Mouse (Mus musculus) MEL (cell line): ENCODE measurements around the gene D1Ertd622e. TPM values are rescaled to one million over a fixed set of nuclear protein-coding genes. Genes with fewer than 3 reads are reported as not detected.

Source experiments
- DNase-seq: peaks from one replicate; pipeline ENCODE4 v3.0.0; 2011; ENCODE audit warnings: low read depth, low spot score
- H3K27ac ChIP-seq: 2 replicates; pipeline ENCODE4 v1.5.1; 2012; ENCODE audit warnings: low read depth, mild to moderate bottlenecking, control low read depth, low read length, moderate library complexity; ENCODE audit not compliant: control insufficient read depth
- H3K27me3 ChIP-seq, 2 experiments: fragments of 150-350 bp in 1 of 2; sonication (generic) in 1 of 2; 2 replicates each; pipeline ENCODE4 v1.6.1; 2012; ENCODE audit warnings: low read length in 2 of 2, mild to moderate bottlenecking in 2 of 2, improper control_type of control experiment in 1 of 2, moderate library complexity in 1 of 2; ENCODE audit not compliant: insufficient read depth in 2 of 2, control insufficient read depth in 1 of 2
- H3K36me3 ChIP-seq, 2 experiments: 2 replicates each; pipeline ENCODE4 v1.6.1; 2012 to 2014; ENCODE audit warnings: low read length in 2 of 2, improper control_type of control experiment in 1 of 2, inconsistent platforms in 1 of 2, mild to moderate bottlenecking in 1 of 2; ENCODE audit not compliant: insufficient read depth in 2 of 2, control insufficient read depth in 1 of 2
- H3K4me1 ChIP-seq, 2 experiments: fragments of 150-350 bp in 1 of 2; sonication (generic) in 1 of 2; 2 replicates each; pipeline ENCODE4 v1.6.1; 2012; ENCODE audit warnings: low read length in 2 of 2, improper control_type of control experiment in 1 of 2, mild to moderate bottlenecking in 1 of 2; ENCODE audit not compliant: insufficient read depth in 2 of 2, control insufficient read depth in 1 of 2
- H3K4me3 ChIP-seq, 2 experiments: fragments of 150-350 bp in 1 of 2; sonication (generic) in 1 of 2; 2 replicates each; pipeline ENCODE4 v1.5.1; 2012; ENCODE audit warnings: low read depth in 2 of 2, low read length in 2 of 2, mild to moderate bottlenecking in 2 of 2, moderate library complexity in 2 of 2, control low read depth in 1 of 2, improper control_type of control experiment in 1 of 2; ENCODE audit not compliant: control insufficient read depth in 1 of 2, insufficient read depth in 1 of 2
- H3K79me2 ChIP-seq: 2 replicates; pipeline ENCODE4 v1.6.1; 2012; ENCODE audit warnings: mild to moderate bottlenecking, low read length, moderate library complexity; ENCODE audit not compliant: control insufficient read depth, poor library complexity, insufficient read depth
- H3K9ac ChIP-seq: 2 replicates; pipeline ENCODE4 v1.6.1; 2012; ENCODE audit warnings: low read depth, mild to moderate bottlenecking, control low read depth, low read length, moderate library complexity; ENCODE audit not compliant: control insufficient read depth, poor library complexity, severe bottlenecking
- H3K9me3 ChIP-seq: fragments of 150-350 bp; sonication (generic); replicated peaks from 2 replicates; pipeline ENCODE4 v1.6.1; 2012; ENCODE audit warnings: mild to moderate bottlenecking, low read length, improper control_type of control experiment, moderate library complexity; ENCODE audit not compliant: insufficient read depth
- BHLHE40 ChIP-seq: IDR thresholded peaks from 2 replicates; pipeline ENCODE4 v1.6.1; 2012; ENCODE audit warnings: low read depth, mild to moderate bottlenecking, inconsistent platforms, low read length, improper control_type of control experiment, borderline replicate concordance
- CHD1 ChIP-seq: IDR thresholded peaks from 2 replicates; pipeline ENCODE4 v1.6.1; 2012; ENCODE audit warnings: low read depth, mild to moderate bottlenecking, inconsistent platforms, low read length, improper control_type of control experiment
- CHD2 ChIP-seq: IDR thresholded peaks from 2 replicates; pipeline ENCODE4 v1.6.1; 2011; ENCODE audit warnings: low read length, improper control_type of control experiment
- CTCF ChIP-seq, 3 experiments: IDR thresholded peaks in 2 of 3; conservative IDR thresholded peaks in 1 of 3; 2 replicates each; pipeline ENCODE4 v1.5.1; 2011 to 2012; ENCODE audit warnings: low read length in 3 of 3, low read depth in 2 of 3, mild to moderate bottlenecking in 2 of 3, improper control_type of control experiment in 1 of 3, inconsistent platforms in 1 of 3, mixed read lengths in 1 of 3, moderate library complexity in 1 of 3; ENCODE audit not compliant: control insufficient read depth in 1 of 3, insufficient read depth in 1 of 3, poor library complexity in 1 of 3, severe bottlenecking in 1 of 3
- E2F4 ChIP-seq: IDR thresholded peaks from 2 replicates; pipeline ENCODE4 v1.6.1; 2011; ENCODE audit warnings: low read depth, low read length, improper control_type of control experiment, borderline replicate concordance
- GABPA ChIP-seq: IDR thresholded peaks from 2 replicates; pipeline ENCODE4 v1.6.1; 2012; ENCODE audit warnings: low read depth, mild to moderate bottlenecking, inconsistent platforms, low read length, improper control_type of control experiment, moderate library complexity
- KAT2A ChIP-seq: conservative IDR thresholded peaks from 2 replicates; pipeline ENCODE4 v1.6.1; 2012; ENCODE audit warnings: low read depth, low read length, improper control_type of control experiment, inconsistent platforms
- MAFK ChIP-seq: IDR thresholded peaks from 2 replicates; pipeline ENCODE4 v1.6.1; 2011; ENCODE audit warnings: low read depth, mild to moderate bottlenecking, low read length, improper control_type of control experiment, borderline replicate concordance
- MAX ChIP-seq: IDR thresholded peaks from 2 replicates; pipeline ENCODE4 v1.6.1; 2011; ENCODE audit warnings: low read length, improper control_type of control experiment
- MAZ ChIP-seq: IDR thresholded peaks from 2 replicates; pipeline ENCODE4 v1.6.1; 2012; ENCODE audit warnings: low read depth, mild to moderate bottlenecking, inconsistent platforms, low read length, improper control_type of control experiment
- MEF2A ChIP-seq: IDR thresholded peaks from 2 replicates; pipeline ENCODE4 v1.6.1; 2014; ENCODE audit warnings: low read depth, mild to moderate bottlenecking, inconsistent platforms, low read length, improper control_type of control experiment; ENCODE audit not compliant: poor library complexity, insufficient replicate concordance, severe bottlenecking; ENCODE audit errors: extremely low read depth
- MXI1 ChIP-seq: IDR thresholded peaks from 2 replicates; pipeline ENCODE4 v1.6.1; 2011; ENCODE audit warnings: mild to moderate bottlenecking, low read depth, low read length, improper control_type of control experiment
- MYB ChIP-seq: IDR thresholded peaks from 2 replicates; pipeline ENCODE4 v1.6.1; 2011; ENCODE audit warnings: mild to moderate bottlenecking, low read depth, low read length, improper control_type of control experiment
- NELFE ChIP-seq: IDR thresholded peaks from 2 replicates; pipeline ENCODE4 v1.6.1; 2011; ENCODE audit warnings: low read depth, low read length, improper control_type of control experiment
- NRF1 ChIP-seq: IDR thresholded peaks from 2 replicates; pipeline ENCODE4 v1.6.1; 2014; ENCODE audit warnings: low read depth, mild to moderate bottlenecking, inconsistent platforms, low read length, improper control_type of control experiment, moderate library complexity; ENCODE audit not compliant: poor library complexity, insufficient read depth, severe bottlenecking
- POLR2A ChIP-seq, 2 experiments: IDR thresholded peaks; 2 replicates each; pipeline ENCODE4 v1.6.1; 2011 to 2012; ENCODE audit warnings: low read length in 2 of 2, mild to moderate bottlenecking in 2 of 2, control low read depth in 1 of 2, improper control_type of control experiment in 1 of 2, low read depth in 1 of 2, moderate library complexity in 1 of 2; ENCODE audit not compliant: control insufficient read depth in 1 of 2, insufficient read depth in 1 of 2, poor library complexity in 1 of 2
- POLR2AphosphoS2 ChIP-seq: IDR thresholded peaks from 2 replicates; pipeline ENCODE4 v1.6.1; 2011; ENCODE audit warnings: low read length, improper control_type of control experiment
- SIN3A ChIP-seq: IDR thresholded peaks from 2 replicates; pipeline ENCODE4 v1.6.1; 2012; ENCODE audit warnings: low read length, improper control_type of control experiment, inconsistent platforms
- TAL1 ChIP-seq: IDR thresholded peaks from 2 replicates; pipeline ENCODE4 v1.6.1; 2012; ENCODE audit warnings: mild to moderate bottlenecking, inconsistent platforms, low read length, moderate library complexity, mixed read lengths
- TBP ChIP-seq: IDR thresholded peaks from 2 replicates; pipeline ENCODE4 v1.8.0; 2011; ENCODE audit warnings: low read depth, low read length, improper control_type of control experiment
- TCF12 ChIP-seq: IDR thresholded peaks from 2 replicates; pipeline ENCODE4 v1.6.1; 2014; ENCODE audit warnings: low read depth, mild to moderate bottlenecking, inconsistent platforms, low read length, improper control_type of control experiment, moderate library complexity
- UBTF ChIP-seq: IDR thresholded peaks from 2 replicates; pipeline ENCODE4 v1.6.1; 2012; ENCODE audit warnings: low read depth, mild to moderate bottlenecking, inconsistent platforms, low read length, improper control_type of control experiment, moderate library complexity, borderline replicate concordance; ENCODE audit not compliant: insufficient read depth
- USF1 ChIP-seq: IDR thresholded peaks from 2 replicates; pipeline ENCODE4 v1.6.1; 2014; ENCODE audit warnings: low read depth, mild to moderate bottlenecking, inconsistent platforms, low read length, improper control_type of control experiment, moderate library complexity
- USF2 ChIP-seq, 2 experiments: IDR thresholded peaks; 2 replicates each; pipeline ENCODE4 v1.6.1; 2011 to 2012; ENCODE audit warnings: improper control_type of control experiment in 2 of 2, low read length in 2 of 2, borderline replicate concordance in 1 of 2, inconsistent platforms in 1 of 2, low read depth in 1 of 2, mild to moderate bottlenecking in 1 of 2; ENCODE audit not compliant: insufficient read depth in 1 of 2
- ZMIZ1 ChIP-seq: IDR thresholded peaks from 2 replicates; pipeline ENCODE4 v1.6.1; 2012; ENCODE audit warnings: low read depth, mild to moderate bottlenecking, inconsistent platforms, low read length, improper control_type of control experiment, moderate library complexity
- ZNF384 ChIP-seq: IDR thresholded peaks from 2 replicates; pipeline ENCODE4 v1.6.1; 2012; ENCODE audit warnings: low read depth, mild to moderate bottlenecking, inconsistent platforms, low read length, improper control_type of control experiment
- polyA plus RNA-seq, 2 experiments: library from polyadenylated mRNA; stranded (reverse) in 1 of 2; unstranded in 1 of 2; fragments of >175 nt in 1 of 2; fragments of >200 nt in 1 of 2; gene quantifications; 2 replicates each; pipeline versions ENCODE4 v1.2.1 to v1.2.4; 2012; ENCODE audit warnings: low replicate concordance in 2 of 2, low read depth in 1 of 2; ENCODE audit not compliant: insufficient read length in 2 of 2, insufficient read depth in 1 of 2, missing spikeins in 1 of 2
- total RNA-seq: library from RNA; depleted of rRNA; stranded (reverse); fragments of 300-350 nt; gene quantifications from 2 replicates; pipeline ENCODE4 v1.2.3, GENCODE M21; 2012; rRNA removed

The D1Ertd622e gene
- total RNA-seq (19.0 and 26.8 TPM in 2 replicates), polyA plus RNA-seq (10 to 100 TPM; 46.5 to 53.9 TPM)

GRCm38 (mm10) chr1:97661406-97662241 lies at the start of gene D1Ertd622e:
Gene D1Ertd622e (minus strand): TSS chr1:97662074.
- H3K9ac ChIP-seq = peak within 1 kb of the TSS; percentile 91
- peak; percentile 85 for DNase-seq
- peak; percentile 52; the same call in 1 of the 2 replicates for TF ChIP-seq POLR2AphosphoS2
- no peak for TF ChIP-seq TAL1
- peak; percentile 50; the same call in 1 of the 2 replicates for TF ChIP-seq NRF1
- no peak for TF ChIP-seq ZMIZ1
- no peak for TF ChIP-seq CTCF (IDR thresholded peaks at IDR 0.05 in 2 of 3, conservative IDR thresholded peaks at IDR 0.05 in 1 of 3; ENCODE audit: control insufficient read depth in 1 of 3, insufficient read depth in 1 of 3, low read depth in 2 of 3, low read length in 3 of 3, poor library complexity in 1 of 3, severe bottlenecking in 1 of 3)
- 0 out of 2 replicates have a peak, but pooled peaks have one; percentile 5 for TF ChIP-seq USF1
- peak; percentile 45; the same call in 1 of the 2 replicates for TF ChIP-seq MAX
- no peak for TF ChIP-seq E2F4
- TF ChIP-seq ZNF384 = no peak
- no peak for TF ChIP-seq MEF2A
- TF ChIP-seq UBTF = peak; percentile 85; the same call in 1 of the 2 replicates
- no peak for TF ChIP-seq GABPA
- peak; percentile 68 for TF ChIP-seq SIN3A
- TF ChIP-seq MYB = no peak
- peak; percentile 63 for TF ChIP-seq MAZ
- no peak for TF ChIP-seq CHD2
- peak; percentile 45; the same call in 1 of the 2 replicates for TF ChIP-seq CHD1
- TF ChIP-seq USF2 (IDR thresholded peaks at IDR 0.05; ENCODE audit: borderline replicate concordance in 1 of 2, insufficient read depth in 1 of 2, low read depth in 1 of 2, low read length in 2 of 2) = no peak
- no peak for TF ChIP-seq MAFK
- TF ChIP-seq NELFE = peak; percentile 68
- TF ChIP-seq POLR2A (IDR thresholded peaks at IDR 0.05; ENCODE audit: control insufficient read depth in 1 of 2, insufficient read depth in 1 of 2, low read depth in 1 of 2, low read length in 2 of 2, poor library complexity in 1 of 2) = peak; percentile 60 to 64; a peak in 2 of 4 replicates
- TF ChIP-seq MXI1 = peak; percentile 64
- TF ChIP-seq TCF12 = peak; percentile 36; the same call in 1 of the 2 replicates
- TF ChIP-seq BHLHE40 = no peak
- no peak for TF ChIP-seq TBP
- no peak for TF ChIP-seq KAT2A
- TF ChIP-seq, all 39 proteins: peak for 12
- peaks cover 39% of the 10 kb centered on the region for H3K79me2 ChIP-seq
- peak within 1 kb of the TSS; percentile 79 to 97 for H3K4me3 ChIP-seq
- H3K27me3 ChIP-seq = no peaks in the 10 kb centered on the region
- H3K9me3 ChIP-seq = no peaks in the 10 kb centered on the region
- peak within 1 kb of the TSS; percentile 49 for H3K27ac ChIP-seq
- peaks cover 0 to 30% of the 10 kb centered on the region in 2 experiments; a peak in 2 of 4 replicates for H3K36me3 ChIP-seq
- peaks cover 10 to 16% of the 10 kb centered on the region in 2 experiments for H3K4me1 ChIP-seq
